Mouse (Mus musculus) stomach, embryonic 16.5 days (tissue): ENCODE results near the gene Ins1. TPM values are rescaled to one million over a fixed set of nuclear protein-coding genes. Genes with fewer than 3 reads are reported as not detected.

Experiments
- ATAC-seq: fragments of 200-750 bp; cut with Nextera tagmentation; 2 replicates; pipeline ENCODE4 v1.8.0; 2017; ENCODE audit warnings: moderate number of reproducible peaks, moderate TSS enrichment; ENCODE audit not compliant: insufficient read depth, low FRiP score
- H3K27ac ChIP-seq: fragments of 300-500 bp; sonication (generic); 2 replicates; pipeline ENCODE4 v1.5.1; 2014; ENCODE audit warnings: low read length
- H3K27me3 ChIP-seq: fragments of 300-500 bp; sonication (generic); 2 replicates; pipeline ENCODE4 v1.6.1; 2014; ENCODE audit warnings: low read length, control low read depth, mixed read lengths; ENCODE audit not compliant: control insufficient read depth, insufficient read depth
- H3K36me3 ChIP-seq: fragments of 300-500 bp; sonication (generic); 2 replicates; pipeline ENCODE4 v1.6.1; 2014; ENCODE audit warnings: low read length; ENCODE audit not compliant: control insufficient read depth, insufficient read depth
- H3K4me1 ChIP-seq: fragments of 300-500 bp; sonication (generic); 2 replicates; pipeline ENCODE4 v1.6.1; 2014; ENCODE audit warnings: low read length, control low read depth, mixed read lengths; ENCODE audit not compliant: control insufficient read depth, insufficient read depth
- H3K4me2 ChIP-seq: fragments of 300-500 bp; sonication (generic); 2 replicates; pipeline ENCODE4 v1.6.1; 2014; ENCODE audit warnings: low read depth, low read length, mixed read lengths
- H3K4me3 ChIP-seq: fragments of 300-500 bp; sonication (generic); replicated peaks from 2 replicates; pipeline ENCODE4 v1.5.1; 2014; ENCODE audit warnings: mild to moderate bottlenecking, low read length
- H3K9ac ChIP-seq: fragments of 300-500 bp; sonication (generic); 2 replicates; pipeline ENCODE4 v1.6.1; 2014; ENCODE audit warnings: low read length
- H3K9me3 ChIP-seq: fragments of 300-500 bp; sonication (generic); replicated peaks from 2 replicates; pipeline ENCODE4 v1.6.1; 2016; ENCODE audit warnings: low read length, control low read depth; ENCODE audit not compliant: control insufficient read depth
- polyA plus RNA-seq: library from polyadenylated mRNA; unstranded; fragments of >200 nt; fragmentation: Nextera tagmentation; extraction: Ambion mirVana; gene quantifications from 2 replicates; pipeline ENCODE4 v1.2.1, GENCODE M21; 2015

Ins1 gene
- polyA plus RNA-seq = 43.0 and 53.1 TPM in 2 replicates

DNA sequence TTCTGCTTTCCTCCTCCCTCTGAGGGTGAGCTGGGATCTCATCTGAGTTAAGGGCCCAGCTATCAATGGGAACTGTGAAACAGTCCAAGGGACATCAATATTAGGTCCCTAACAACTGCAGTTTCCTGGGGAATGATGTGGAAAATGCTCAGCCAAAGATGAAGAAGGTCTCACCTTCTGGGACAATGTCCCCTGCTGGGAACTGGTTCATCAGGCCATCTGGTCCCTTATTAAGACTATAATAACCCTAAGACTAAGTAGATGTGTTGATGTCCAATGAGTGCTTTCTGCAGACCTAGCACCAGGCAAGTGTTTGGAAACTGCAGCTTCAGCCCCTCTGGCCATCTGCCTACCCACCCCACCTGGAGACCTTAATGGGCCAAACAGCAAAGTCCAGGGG lies at the start of gene Ins1:
Gene Ins1, plus strand, starts transcription at position 301 of the 400 bp plus-strand sequence.
- H3K4me2 ChIP-seq = no peak within 1 kb of the TSS
- H3K36me3 ChIP-seq = no peaks in the 10 kb centered on the region
- no peaks in the 10 kb centered on the region for H3K4me1 ChIP-seq
- no peak within 1 kb of the TSS for H3K4me3 ChIP-seq
- no peaks in the 10 kb centered on the region for H3K27me3 ChIP-seq
- no peak for ATAC-seq
- H3K9ac ChIP-seq = no peak within 1 kb of the TSS
- no peaks in the 10 kb centered on the region for H3K9me3 ChIP-seq
- no peak within 1 kb of the TSS for H3K27ac ChIP-seq
